Mouse (Mus musculus): ENCODE data around the gene Polr3k.

DNA sequence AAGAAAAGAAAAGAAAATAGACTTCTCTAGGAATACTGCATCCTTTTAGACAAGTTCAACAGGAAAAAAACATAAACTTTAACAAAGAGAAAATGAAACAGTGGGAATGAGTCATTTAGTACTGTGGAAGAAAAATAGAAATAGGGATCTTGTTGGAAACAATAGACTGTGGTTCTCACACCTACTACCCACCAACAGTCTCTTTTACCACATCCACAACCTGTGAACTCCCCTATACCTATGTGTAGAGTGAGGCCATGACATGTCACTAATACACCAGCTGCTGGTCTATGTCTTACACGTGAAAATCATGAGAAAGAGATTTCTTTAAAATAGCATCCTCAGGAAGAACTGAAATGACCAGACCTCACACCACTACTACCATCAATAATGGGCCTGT, 14.8 kb downstream of the Polr3k start:
- TF ChIP-seq CTCF (IDR thresholded peaks at IDR 0.05; ENCODE audit: low read depth): no peak
- no peak for TF ChIP-seq EP300 (IDR thresholded peaks at IDR 0.05; ENCODE audit: low read depth)

All from heart, postnatal 0 days (tissue).